Mouse (Mus musculus) lung, embryonic 14.5 days (tissue): ENCODE results near the gene Snip1. TPM values are rescaled to one million over a fixed set of nuclear protein-coding genes. Genes with fewer than 3 reads are reported as not detected.

ENCODE experiments used
- ATAC-seq: fragments of 200-750 bp; cut with Nextera tagmentation; 2 replicates; pipeline ENCODE4 v1.8.0; 2017; ENCODE audit warnings: mild to moderate bottlenecking, moderate TSS enrichment, moderate library complexity; ENCODE audit not compliant: insufficient read depth
- DNase-seq: peaks from one replicate; pipeline ENCODE4 v3.0.0-alpha.2; 2015
- H3K27ac ChIP-seq: fragments of 300-500 bp; sonication (generic); 2 replicates; pipeline ENCODE4 v1.5.1; 2014; ENCODE audit warnings: low read depth, mild to moderate bottlenecking, moderate library complexity
- H3K27me3 ChIP-seq: fragments of 300-500 bp; sonication (generic); 2 replicates; pipeline ENCODE4 v1.6.1; 2014; ENCODE audit warnings: low read length, control low read depth; ENCODE audit not compliant: insufficient read depth
- H3K36me3 ChIP-seq: fragments of 300-500 bp; sonication (generic); 2 replicates; pipeline ENCODE4 v1.6.1; 2014; ENCODE audit warnings: control low read depth; ENCODE audit not compliant: insufficient read depth
- H3K4me1 ChIP-seq: fragments of 300-500 bp; sonication (generic); 2 replicates; pipeline ENCODE4 v1.6.1; 2014; ENCODE audit warnings: antibody characterized with exemption, control low read depth; ENCODE audit not compliant: insufficient read depth
- H3K4me2 ChIP-seq: fragments of 300-500 bp; sonication (generic); 2 replicates; pipeline ENCODE4 v1.6.1; 2014; ENCODE audit warnings: mild to moderate bottlenecking
- H3K4me3 ChIP-seq: fragments of 300-500 bp; sonication (generic); 2 replicates; pipeline ENCODE4 v1.5.1; 2014; ENCODE audit warnings: low read depth, low read length
- H3K9ac ChIP-seq: fragments of 300-500 bp; sonication (generic); 2 replicates; pipeline ENCODE4 v1.6.1; 2014
- H3K9me3 ChIP-seq: fragments of 300-500 bp; sonication (generic); 2 replicates; pipeline ENCODE4 v1.6.1; 2016; ENCODE audit warnings: low read depth, low read length, control low read depth
- CTCF ChIP-seq: IDR thresholded peaks from 2 replicates; pipeline ENCODE4 v1.5.1; 2016; ENCODE audit warnings: antibody characterized with exemption, low read depth
- WGBS: fragments of 180-500 bp; shearing (Covaris S2); extraction: QIAGEN DNeasy Blood & Tissue Kit; methylation state at CpG from one replicate; pipeline ENCODE4 v1.1.7; 2014; 5-methylcytosine and 5-hydroxymethylcytosine counted together
- polyA plus RNA-seq: library from polyadenylated mRNA; unstranded; fragments of >200 nt; fragmentation: Nextera tagmentation; extraction: Ambion mirVana; gene quantifications from 2 replicates; pipeline ENCODE4 v1.2.1, GENCODE M21; 2014

Gene Snip1
- 35.0 and 35.6 TPM in 2 replicates for polyA plus RNA-seq

DNA sequence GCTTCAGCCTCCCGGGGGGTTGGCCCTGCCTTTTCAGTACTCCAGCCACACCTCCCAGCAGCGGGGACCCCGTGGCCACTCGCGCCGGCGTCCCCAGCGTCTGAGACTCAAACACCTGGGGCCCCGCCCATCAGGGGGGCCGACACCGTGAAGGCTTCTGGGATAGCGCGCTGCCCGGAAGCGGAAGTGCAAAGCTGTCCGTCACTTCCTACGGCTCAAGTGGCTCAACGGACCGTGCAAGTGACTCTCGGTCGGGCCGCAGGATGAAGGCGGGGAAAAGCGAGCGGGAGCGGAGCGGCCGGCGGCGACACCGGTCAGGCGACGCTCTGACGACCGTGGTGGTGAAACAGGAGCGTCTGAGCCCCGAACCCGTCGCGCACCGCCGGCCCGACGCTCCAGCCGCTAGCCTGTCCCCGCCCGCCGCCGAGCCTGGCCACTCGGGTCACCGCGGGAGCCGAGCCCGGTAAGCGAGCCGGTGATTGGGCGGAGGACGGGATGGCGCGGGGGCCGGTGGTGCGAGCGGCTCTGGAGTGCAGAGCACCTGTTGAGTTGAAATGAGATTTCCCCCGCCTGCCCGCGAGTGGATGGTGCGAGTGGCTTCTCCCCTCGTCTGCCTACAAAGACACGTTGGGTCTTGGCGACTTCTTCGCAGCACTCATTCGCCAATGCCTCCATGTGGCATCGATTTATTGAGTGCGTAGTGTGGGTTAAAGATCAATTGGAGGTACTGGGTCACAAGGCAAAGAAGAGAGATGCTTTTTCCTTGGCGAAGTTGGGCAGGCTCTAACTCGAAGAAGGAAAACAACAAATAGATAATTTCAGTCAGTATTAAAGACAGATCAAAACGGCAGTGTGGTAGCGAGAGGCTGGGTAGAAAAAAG is at the start of gene Snip1:
Gene Snip1, plus strand, starts transcription at position 183 of the 881 bp plus-strand sequence.
- DNase-seq: peak; percentile 98
- no peak for TF ChIP-seq CTCF
- Histone ChIP-seq H3K9me3 (no peaks in the 10 kb centered on the region), H3K4me3 (peak within 1 kb of the TSS; percentile 84), H3K4me2 (peak within 1 kb of the TSS; percentile 77), H3K4me1 (0 out of 2 replicates have a peak, but pooled peaks cover 6% of the 10 kb centered on the region), H3K27ac (peak within 1 kb of the TSS; percentile 50; the same call in 1 of the 2 replicates), H3K27me3 (no peaks in the 10 kb centered on the region), H3K9ac (peak within 1 kb of the TSS; percentile 74), H3K36me3 (peaks cover 35% of the 10 kb centered on the region)
- peak; percentile 92 for ATAC-seq
- WGBS: under 1% methylated on average over 78 of the region's 78 CpGs

DNA sequence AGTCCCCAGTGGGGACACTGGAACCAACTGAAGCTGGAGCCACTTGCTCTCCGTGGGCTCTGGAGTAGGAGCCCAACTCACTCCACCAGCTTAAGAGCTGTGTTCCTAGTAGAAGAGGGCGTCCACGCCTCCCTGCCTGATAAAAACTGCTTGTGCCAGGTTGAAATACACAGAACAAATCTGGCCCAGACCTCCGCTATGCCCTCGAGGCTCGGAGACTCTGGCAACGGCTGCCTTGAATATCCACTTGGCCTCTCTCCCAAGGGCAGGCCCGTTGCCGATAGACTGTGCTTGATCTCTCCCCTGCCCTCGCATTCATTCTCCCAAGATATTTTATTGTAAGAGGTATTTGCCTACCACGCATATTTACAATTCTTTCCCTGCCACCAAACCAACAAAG is 49.0 kb upstream of the Snip1 start:
- no peak overlapping the region for H3K27ac ChIP-seq
- TF ChIP-seq CTCF: no peak
- no peaks in the 10 kb centered on the region for H3K27me3 ChIP-seq
- no peaks in the 10 kb centered on the region for H3K36me3 ChIP-seq
- H3K9ac ChIP-seq: no peak overlapping the region
- DNase-seq (peak; percentile 27), ATAC-seq (no peak)
- H3K9me3 ChIP-seq: no peaks in the 10 kb centered on the region
- WGBS: 67% methylated on average over 11 of the region's 11 CpGs
- H3K4me3 ChIP-seq: no peak overlapping the region
- H3K4me1 ChIP-seq: no peaks in the 10 kb centered on the region
- H3K4me2 ChIP-seq: no peak overlapping the region

DNA sequence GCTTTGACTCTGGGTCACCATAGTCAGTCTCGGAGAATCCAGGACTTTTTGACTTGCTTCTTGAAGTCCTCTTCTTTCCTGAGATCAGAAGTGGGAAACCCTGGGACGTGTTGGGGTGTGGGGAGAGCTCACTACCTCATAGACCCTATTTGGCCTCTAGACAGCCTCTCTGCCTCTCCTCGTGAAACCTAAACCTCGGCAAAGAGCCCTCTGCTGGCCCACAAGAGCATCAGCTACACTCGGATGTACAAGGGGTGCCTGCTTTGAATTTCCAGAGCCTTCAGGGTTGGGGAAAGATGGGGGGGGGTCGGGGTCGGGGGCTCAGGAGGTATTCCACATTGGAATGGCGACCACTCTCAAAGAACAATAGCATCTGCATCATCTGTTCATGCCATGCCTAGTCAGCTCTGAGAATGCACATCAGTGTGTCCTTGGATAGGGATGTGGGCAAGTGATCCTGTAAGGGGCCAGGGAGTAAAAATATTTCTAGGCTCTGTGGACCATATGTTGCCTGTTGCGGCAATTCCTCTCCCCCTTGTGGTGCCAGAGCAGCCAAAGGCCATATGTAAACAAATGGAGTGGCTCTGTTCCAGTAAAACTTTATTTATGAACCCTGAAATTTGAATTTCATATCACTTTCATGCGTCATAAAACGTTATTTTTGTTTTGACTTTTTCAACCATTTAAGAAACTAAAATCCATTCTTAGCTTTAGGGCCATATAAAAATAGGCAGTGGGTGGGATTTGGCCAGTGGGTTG is 45.5 kb upstream of the Snip1 start:
- no peak overlapping the region for H3K9ac ChIP-seq
- DNase-seq (peak; percentile 50), ATAC-seq (no peak; the same call in 1 of the 2 replicates)
- no peak overlapping the region for H3K4me3 ChIP-seq
- no peaks in the 10 kb centered on the region for H3K27me3 ChIP-seq
- no peaks in the 10 kb centered on the region for H3K36me3 ChIP-seq
- no peaks in the 10 kb centered on the region for H3K4me1 ChIP-seq
- no peaks in the 10 kb centered on the region for H3K9me3 ChIP-seq
- H3K4me2 ChIP-seq: no peak overlapping the region
- peak; percentile 42 for TF ChIP-seq CTCF
- WGBS: 24% methylated on average over 11 of the region's 11 CpGs
- no peak overlapping the region for H3K27ac ChIP-seq

DNA sequence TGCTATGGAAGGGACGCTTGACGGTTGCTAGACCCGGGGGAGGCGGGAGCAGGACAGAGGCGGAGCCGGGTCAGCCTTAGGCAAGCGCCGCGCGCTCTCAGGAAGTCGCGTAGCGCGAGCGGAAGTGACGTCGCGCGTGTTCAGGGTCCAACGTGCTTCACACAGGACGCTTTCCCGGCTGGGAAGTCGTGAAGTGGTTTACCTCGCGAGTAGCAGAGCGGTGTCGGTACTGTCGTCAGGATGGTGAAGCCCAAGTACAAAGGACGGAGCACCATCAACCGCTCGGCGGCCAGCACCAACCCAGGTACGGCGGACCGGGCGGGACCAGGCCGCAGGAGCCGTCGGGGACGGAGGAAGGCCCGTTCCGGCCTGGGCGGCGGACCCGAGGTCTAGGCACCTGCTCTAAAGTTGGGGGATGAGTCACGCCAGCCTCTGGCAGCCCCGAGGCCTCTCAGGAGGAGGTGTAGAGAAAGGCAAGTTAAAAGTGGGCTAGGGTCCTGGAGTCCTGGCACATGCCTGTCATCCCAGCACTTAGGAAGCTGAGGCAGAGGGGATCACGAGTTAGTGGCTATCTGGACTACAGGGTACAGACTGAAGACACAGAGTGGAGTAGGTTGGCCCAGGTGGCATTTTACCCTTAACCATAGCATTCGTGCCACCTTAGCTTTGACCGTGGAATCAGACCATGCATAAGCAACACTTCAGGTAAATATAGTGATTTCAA is 36.4 kb upstream of the Snip1 start:
- under 1% methylated on average over 50 of the region's 50 CpGs for WGBS
- no peak for TF ChIP-seq CTCF
- ATAC-seq: peak; percentile 99
- H3K27ac ChIP-seq: peak overlapping the region; percentile 42; the same call in 1 of the 2 replicates
- peak overlapping the region; percentile 95 for H3K9ac ChIP-seq
- H3K4me3 ChIP-seq: peak overlapping the region; percentile 97
- H3K4me1 ChIP-seq: 0 out of 2 replicates have a peak, but pooled peaks cover 6% of the 10 kb centered on the region
- DNase-seq: peak; percentile 99
- peak overlapping the region; percentile 78 for H3K4me2 ChIP-seq
- no peaks in the 10 kb centered on the region for H3K9me3 ChIP-seq
- H3K27me3 ChIP-seq: no peaks in the 10 kb centered on the region
- peaks cover 9% of the 10 kb centered on the region; the same call in 1 of the 2 replicates for H3K36me3 ChIP-seq

DNA sequence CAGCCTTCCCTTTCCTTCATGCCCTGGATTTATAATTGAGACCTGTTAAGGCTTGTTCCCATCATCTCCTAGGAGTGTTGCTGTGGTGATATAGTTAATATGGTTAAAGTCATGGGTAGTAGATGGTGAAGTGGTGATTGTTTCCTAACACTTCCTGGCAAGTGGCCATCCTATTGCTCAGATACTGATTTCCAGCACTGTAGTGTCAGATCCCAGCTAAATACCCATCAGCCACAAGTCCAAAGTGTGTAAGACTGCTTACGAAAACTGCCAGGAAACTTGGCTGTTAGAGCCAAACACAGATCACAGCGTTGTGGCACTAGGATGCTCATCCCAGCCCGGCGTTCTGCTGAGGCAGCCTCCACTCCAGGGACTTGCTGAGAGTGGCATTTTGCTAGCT is 32.1 kb upstream of the Snip1 start:
- Histone ChIP-seq H3K4me3 (no peak overlapping the region), H3K27ac (no peak overlapping the region), H3K27me3 (no peaks in the 10 kb centered on the region), H3K4me2 (no peak overlapping the region), H3K36me3 (peaks cover 40% of the 10 kb centered on the region), H3K9me3 (no peaks in the 10 kb centered on the region), H3K4me1 (0 out of 2 replicates have a peak, but pooled peaks cover 6% of the 10 kb centered on the region), H3K9ac (no peak overlapping the region)
- ATAC-seq (no peak), DNase-seq (no peak)
- no peak for TF ChIP-seq CTCF
- WGBS: 83% methylated on average over 4 of the region's 4 CpGs

DNA sequence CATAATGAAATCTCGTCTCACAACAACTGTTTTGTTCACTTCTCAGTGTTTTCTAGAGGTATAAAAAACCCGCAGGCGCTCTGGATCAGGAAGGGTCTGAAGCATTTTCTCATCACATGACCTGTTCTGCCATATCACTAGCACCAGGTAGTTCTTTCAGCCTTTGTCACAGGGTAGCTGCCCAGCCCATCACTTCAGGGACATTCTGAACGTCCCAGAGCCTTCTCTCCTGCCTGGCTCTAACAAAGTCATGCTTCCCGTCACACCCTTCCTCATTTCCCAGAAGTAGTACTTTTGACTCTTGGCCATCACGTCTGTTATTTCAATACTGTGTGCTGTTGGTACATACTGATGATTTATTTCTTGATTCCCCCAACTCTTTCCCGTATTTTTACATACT is 22.0 kb upstream of the Snip1 start:
- no peak overlapping the region for H3K4me3 ChIP-seq
- no peak overlapping the region for H3K4me2 ChIP-seq
- no peak for TF ChIP-seq CTCF
- H3K9ac ChIP-seq: no peak overlapping the region
- H3K27me3 ChIP-seq: no peaks in the 10 kb centered on the region
- 83% methylated on average over 7 of the region's 7 CpGs for WGBS
- peaks cover 94% of the 10 kb centered on the region for H3K36me3 ChIP-seq
- H3K27ac ChIP-seq: no peak overlapping the region
- no peaks in the 10 kb centered on the region for H3K9me3 ChIP-seq
- ATAC-seq: no peak
- no peaks in the 10 kb centered on the region for H3K4me1 ChIP-seq
- DNase-seq: no peak
